Mouse (Mus musculus): ENCODE data around the gene Sgcd. TPM values are rescaled to one million over a fixed set of nuclear protein-coding genes. Genes with fewer than 3 reads are reported as not detected.

Gene Sgcd
- total and polyA plus RNA-seq, 3 experiments: 7.1 to 69.5 (median 60.9) TPM

- H3K4me1 ChIP-seq (ENCODE audit: control insufficient read depth, insufficient read depth, low read length): no peaks in the 10 kb centered on the region
- WGBS: 81% methylated on average over 1 of the region's 1 CpGs
- H3K36me3 ChIP-seq (ENCODE audit: control insufficient read depth, insufficient read depth, low read length): no peaks in the 10 kb centered on the region
- no peak overlapping the region for H3K9ac ChIP-seq (ENCODE audit: low read depth, low read length)
- intact Hi-C loops (cut with DNase I): no loop called here
- TF ChIP-seq CTCF (IDR thresholded peaks at IDR 0.05) (0 out of 2 replicates have a peak, but pooled peaks have one; percentile 5), EP300 (IDR thresholded peaks at IDR 0.05; ENCODE audit: insufficient read depth, low read depth, low read length) (no peak)
- no peaks in the 10 kb centered on the region for H3K27me3 ChIP-seq (ENCODE audit: control insufficient read depth, insufficient read depth, low read length)
- no peak overlapping the region for H3K27ac ChIP-seq
- H3K79me2 ChIP-seq (replicated peaks; ENCODE audit: control insufficient read depth, insufficient read depth, low read length): no peaks in the 10 kb centered on the region
- no peak overlapping the region for H3K4me3 ChIP-seq
- no peak for DNase-seq
These were observed 1084.5 kb downstream of the Sgcd start for GRCm38 (mm10) chr11:46904281-46904680.

DNA sequence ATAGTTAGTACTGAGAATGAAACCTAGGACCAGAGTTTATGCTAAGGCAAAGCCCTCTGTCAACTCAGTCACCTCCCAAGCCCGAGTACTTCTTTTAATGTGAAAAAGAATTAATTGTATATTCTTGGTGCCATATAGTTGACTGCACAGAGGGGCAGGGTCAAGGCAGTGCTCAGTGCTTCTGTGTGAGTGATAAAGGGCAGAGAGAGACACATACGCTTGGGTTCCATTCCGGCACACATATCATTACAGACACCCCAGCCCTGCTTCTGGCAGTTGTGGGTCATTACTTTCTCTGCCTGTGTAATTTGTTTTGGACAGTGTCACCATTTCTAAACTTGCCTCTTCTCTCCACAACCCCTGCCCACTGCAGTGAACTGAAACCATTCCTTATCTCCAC lies 1099.7 kb downstream of the Sgcd start:
- DNase-seq: no peak
- intact Hi-C loops (cut with DNase I): no loop called here

DNA sequence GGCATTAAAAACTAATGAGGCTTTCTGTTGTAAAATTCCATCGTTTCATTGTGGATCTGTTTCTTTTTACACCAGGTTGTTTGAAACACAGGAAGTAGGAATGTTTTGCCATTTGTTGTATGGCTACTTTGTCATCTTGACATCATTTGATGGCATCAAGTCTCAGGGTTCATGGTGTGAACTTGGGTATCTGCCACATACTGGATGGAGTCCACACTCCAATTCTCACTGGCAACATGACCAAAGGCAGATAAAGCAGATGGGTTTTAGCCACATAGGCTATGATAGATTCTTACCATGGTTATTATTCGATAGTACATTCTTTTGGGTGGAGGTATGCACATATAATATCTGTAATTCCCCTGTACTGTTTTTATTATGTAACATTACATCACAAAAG lies 1106.3 kb downstream of the Sgcd start:
- Histone ChIP-seq H3K36me3 (ENCODE audit: control insufficient read depth, insufficient read depth, low read length) (no peaks in the 10 kb centered on the region), H3K27ac (no peak overlapping the region), H3K27me3 (ENCODE audit: control insufficient read depth, insufficient read depth, low read length) (no peaks in the 10 kb centered on the region), H3K4me1 (ENCODE audit: control insufficient read depth, insufficient read depth, low read length) (no peaks in the 10 kb centered on the region), H3K79me2 (replicated peaks; ENCODE audit: control insufficient read depth, insufficient read depth, low read length) (no peaks in the 10 kb centered on the region), H3K4me3 (no peak overlapping the region), H3K9ac (ENCODE audit: low read depth, low read length) (no peak overlapping the region)
- whole genome bisulfite sequencing: 71% methylated on average over 2 of the region's 2 CpGs
- no peak for DNase-seq
- TF ChIP-seq POLR2A (IDR thresholded peaks at IDR 0.05; ENCODE audit: insufficient read depth, low read depth, low read length): no peak
- TF ChIP-seq CTCF (IDR thresholded peaks at IDR 0.05): no peak
- TF ChIP-seq EP300 (IDR thresholded peaks at IDR 0.05; ENCODE audit: insufficient read depth, low read depth, low read length): no peak
- intact Hi-C loops (cut with DNase I): no loop called here

More for the DNA sequence above, 1099.7 kb downstream of the Sgcd start:
- Histone ChIP-seq H3K4me3 (no peak overlapping the region), H3K4me1 (ENCODE audit: control insufficient read depth, insufficient read depth, low read length) (no peaks in the 10 kb centered on the region), H3K27ac (no peak overlapping the region), H3K9ac (ENCODE audit: low read depth, low read length) (no peak overlapping the region), H3K27me3 (ENCODE audit: control insufficient read depth, insufficient read depth, low read length) (no peaks in the 10 kb centered on the region), H3K79me2 (replicated peaks; ENCODE audit: control insufficient read depth, insufficient read depth, low read length) (no peaks in the 10 kb centered on the region), H3K36me3 (ENCODE audit: control insufficient read depth, insufficient read depth, low read length) (no peaks in the 10 kb centered on the region)
- TF ChIP-seq CTCF (IDR thresholded peaks at IDR 0.05) (no peak), POLR2A (IDR thresholded peaks at IDR 0.05; ENCODE audit: insufficient read depth, low read depth, low read length) (no peak), EP300 (IDR thresholded peaks at IDR 0.05; ENCODE audit: insufficient read depth, low read depth, low read length) (no peak)
- WGBS: 79% methylated on average over 3 of the region's 3 CpGs

DNA sequence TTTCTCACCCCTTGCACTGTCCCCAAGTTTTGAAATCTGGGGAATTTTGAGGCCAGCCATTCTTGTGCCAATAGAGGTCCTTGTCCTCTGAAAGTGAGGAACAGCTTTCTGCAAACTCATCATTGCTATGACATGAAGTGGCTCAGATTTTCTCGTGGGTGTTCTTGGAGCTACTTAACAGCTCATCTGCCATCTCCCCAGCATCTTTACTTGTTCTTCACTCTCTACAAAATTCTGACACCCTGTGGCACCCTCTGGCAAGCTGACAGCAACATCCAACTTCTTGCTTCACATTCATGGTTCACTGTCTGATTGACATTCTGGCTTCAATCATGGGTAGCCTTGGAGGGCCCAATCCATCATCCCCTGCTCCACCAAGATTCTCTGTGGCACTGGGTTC lies 1113.0 kb downstream of the Sgcd start:
- no peak overlapping the region for H3K4me3 ChIP-seq
- H3K4me1 ChIP-seq (ENCODE audit: control insufficient read depth, insufficient read depth, low read length): no peaks in the 10 kb centered on the region
- H3K9ac ChIP-seq (ENCODE audit: low read depth, low read length): no peak overlapping the region
- H3K27ac ChIP-seq: no peak overlapping the region
- WGBS: 63% methylated on average over 1 of the region's 1 CpGs
- DNase-seq: no peak
- intact Hi-C loops (cut with DNase I): no loop called here
- no peaks in the 10 kb centered on the region for H3K36me3 ChIP-seq (ENCODE audit: control insufficient read depth, insufficient read depth, low read length)
- H3K79me2 ChIP-seq (replicated peaks; ENCODE audit: control insufficient read depth, insufficient read depth, low read length): no peaks in the 10 kb centered on the region
- no peak for TF ChIP-seq EP300 (IDR thresholded peaks at IDR 0.05; ENCODE audit: insufficient read depth, low read depth, low read length)
- TF ChIP-seq CTCF (IDR thresholded peaks at IDR 0.05): no peak
- TF ChIP-seq POLR2A (IDR thresholded peaks at IDR 0.05; ENCODE audit: insufficient read depth, low read depth, low read length): no peak
- no peaks in the 10 kb centered on the region; the same call in 1 of the 2 replicates for H3K27me3 ChIP-seq (ENCODE audit: control insufficient read depth, insufficient read depth, low read length)

DNA sequence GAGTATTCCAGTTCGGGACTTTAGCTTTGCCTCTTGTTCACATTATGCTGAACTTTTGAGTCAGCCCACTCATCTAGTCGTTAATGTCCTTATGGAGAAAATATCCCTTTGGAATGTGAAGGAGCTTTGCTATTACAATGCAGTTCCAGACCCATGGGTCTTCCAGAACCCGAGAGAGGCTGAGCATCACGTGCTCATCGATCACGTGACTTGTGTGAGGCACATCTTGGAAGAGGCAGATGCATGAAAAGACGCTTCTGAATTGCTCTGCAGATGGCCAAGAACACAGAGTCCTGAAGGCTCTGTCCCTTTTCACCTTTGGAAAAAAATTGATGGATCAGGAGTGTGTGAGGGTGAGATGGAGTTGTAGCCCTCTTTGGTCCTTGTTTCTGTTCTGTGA lies 1120.2 kb downstream of the Sgcd start:
- H3K27ac ChIP-seq: no peak overlapping the region
- no peaks in the 10 kb centered on the region for H3K79me2 ChIP-seq (replicated peaks; ENCODE audit: control insufficient read depth, insufficient read depth, low read length)
- no peaks in the 10 kb centered on the region for H3K27me3 ChIP-seq (ENCODE audit: control insufficient read depth, insufficient read depth, low read length)
- DNase-seq: no peak
- intact Hi-C loops (cut with DNase I): loop anchor here (5.0 kb wide), 1 partner anchor 1024 kb away; no protein-coding TSS in a partner anchor
- no peak overlapping the region for H3K4me3 ChIP-seq
- TF ChIP-seq CTCF (IDR thresholded peaks at IDR 0.05) (no peak), POLR2A (IDR thresholded peaks at IDR 0.05; ENCODE audit: insufficient read depth, low read depth, low read length) (no peak)
- no peaks in the 10 kb centered on the region for H3K36me3 ChIP-seq (ENCODE audit: control insufficient read depth, insufficient read depth, low read length)
- no peaks in the 10 kb centered on the region for H3K4me1 ChIP-seq (ENCODE audit: control insufficient read depth, insufficient read depth, low read length)
- 69% methylated on average over 7 of the region's 7 CpGs for WGBS
- no peak overlapping the region for H3K9ac ChIP-seq (ENCODE audit: low read depth, low read length)

GRCm38 (mm10) chr11:46864809-46865208 lies 1124.0 kb downstream of the Sgcd start:
- TF ChIP-seq CTCF (IDR thresholded peaks at IDR 0.05) (peak; percentile 61), EP300 (IDR thresholded peaks at IDR 0.05; ENCODE audit: insufficient read depth, low read depth, low read length) (no peak), POLR2A (IDR thresholded peaks at IDR 0.05; ENCODE audit: insufficient read depth, low read depth, low read length) (no peak)

More at GRCm38 (mm10) chr11:46864809-46865208, 1124.0 kb downstream of the Sgcd start:
- intact Hi-C loops (cut with DNase I): loop anchor here (2.0 to 5.0 kb wide), 2 partner anchors 522 to 1027 kb away; no protein-coding TSS in a partner anchor
- H3K27me3 ChIP-seq (ENCODE audit: control insufficient read depth, insufficient read depth, low read length): no peaks in the 10 kb centered on the region
- no peak overlapping the region for H3K4me3 ChIP-seq
- no peak overlapping the region for H3K9ac ChIP-seq (ENCODE audit: low read depth, low read length)
- no peak overlapping the region for H3K27ac ChIP-seq
- 74% methylated on average over 1 of the region's 1 CpGs for WGBS
- DNase-seq: no peak
- H3K4me1 ChIP-seq (ENCODE audit: control insufficient read depth, insufficient read depth, low read length): no peaks in the 10 kb centered on the region
- no peaks in the 10 kb centered on the region for H3K79me2 ChIP-seq (replicated peaks; ENCODE audit: control insufficient read depth, insufficient read depth, low read length)
- H3K36me3 ChIP-seq (ENCODE audit: control insufficient read depth, insufficient read depth, low read length): no peaks in the 10 kb centered on the region
